In the genomic region with DNA sequence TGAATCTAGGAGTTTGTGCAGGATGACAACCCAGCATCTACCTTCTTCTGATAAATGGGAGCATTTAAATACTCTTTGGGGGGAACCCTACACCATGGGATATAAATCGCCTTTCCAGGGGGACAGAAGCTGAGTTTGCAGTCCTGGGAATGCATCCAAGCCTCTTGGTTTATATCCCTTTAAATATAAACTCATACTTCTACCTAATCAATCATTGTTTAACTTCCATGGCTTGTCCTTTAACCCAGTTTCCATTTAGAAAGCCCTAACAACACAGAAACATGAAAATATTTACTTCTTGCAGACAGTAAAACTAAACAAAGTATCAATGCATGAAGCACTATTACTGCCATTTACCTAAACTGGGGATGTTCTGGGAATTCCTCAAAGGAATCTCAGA, we compare ENCODE assay signal across 18 mouse cellular contexts. TPM values are rescaled to one million over a fixed set of nuclear protein-coding genes. Genes with fewer than 3 reads are reported as not detected.
DNase-seq lines count a peak whose midpoint lies in the region; ATAC-seq and TF ChIP-seq lines count a peak whose summit lies in the region.
"Had no signal": no experiment of that assay in that cellular context is flagged by ENCODE, and none has a peak within 500 bp of the region (broad histone marks: within the 10 kb centered on the region; RNA-seq: fewer than 3 reads in every experiment).

No protein-coding gene starts in this region.

- peak; percentile 67 for DNase-seq in kidney, adult 2 months
- DNase-seq in kidney, postnatal 4 days, result no peak
- no peak for DNase-seq in kidney, adult 11 months
- peak; percentile 75 for DNase-seq in lung, embryonic 14.5 days
- no peak for DNase-seq in lung, adult 18-20 months
- DNase-seq: cerebellum, adult 11 months; cerebellum, adult 8-10 months; cerebellum, postnatal 14 days; embryo, embryonic 11 days; gastrocnemius, adult 2 months; gastrocnemius, postnatal 25 days had no signal

- no peak for ATAC-seq in kidney, embryonic 16.5 days (ENCODE audit: low FRiP score, low TSS enrichment)
- no peak for ATAC-seq in lung, embryonic 14.5 days (ENCODE audit: insufficient read depth)
- ATAC-seq in stomach, embryonic 16.5 days (ENCODE audit: insufficient read depth, low FRiP score), result no peak
- ATAC-seq: forebrain, embryonic 14.5 days had no signal

- H3K27ac ChIP-seq in kidney, adult 2 months (ENCODE audit: insufficient read depth, low read depth, low read length), result peak overlapping the region; percentile 56
- peak overlapping the region; percentile 18; the same call in 1 of the 2 replicates for H3K27ac ChIP-seq in kidney, embryonic 16.5 days (ENCODE audit: low read length)
- 0 out of 2 replicates have a peak overlapping the region, but pooled peaks have one; percentile 28 for H3K27ac ChIP-seq in lung, embryonic 14.5 days (ENCODE audit: low read depth)
- H3K27ac ChIP-seq in stomach, embryonic 16.5 days (ENCODE audit: low read length), result peak overlapping the region; percentile 38; the same call in 1 of the 2 replicates
- H3K27ac ChIP-seq: embryonic facial prominence, embryonic 15.5 days; forebrain, embryonic 10.5 days; gastrocnemius, adult 2 months had no signal

- peaks cover 9% of the 10 kb centered on the region; the same call in 1 of the 2 replicates for H3K4me1 ChIP-seq in kidney, adult 2 months (ENCODE audit: control insufficient read depth, insufficient read depth, low read length)
- H3K4me1 ChIP-seq in kidney, embryonic 16.5 days (ENCODE audit: insufficient read depth, low read length), result peaks cover 12% of the 10 kb centered on the region; the same call in 1 of the 2 replicates
- 0 out of 2 replicates have a peak, but pooled peaks cover 4% of the 10 kb centered on the region for H3K4me1 ChIP-seq in lung, embryonic 14.5 days (ENCODE audit: insufficient read depth)
- peaks cover 7% of the 10 kb centered on the region for H3K4me1 ChIP-seq in stomach, embryonic 16.5 days (ENCODE audit: control insufficient read depth, insufficient read depth, low read length)

- no peaks in the 10 kb centered on the region for H3K27me3 ChIP-seq in kidney, adult 2 months (replicated peaks; ENCODE audit: control insufficient read depth, insufficient read depth, low read length)
- H3K27me3 ChIP-seq in kidney, embryonic 16.5 days (ENCODE audit: insufficient read depth, low read length), result no peaks in the 10 kb centered on the region
- no peaks in the 10 kb centered on the region for H3K27me3 ChIP-seq in lung, embryonic 14.5 days (ENCODE audit: insufficient read depth, low read length)
- H3K27me3 ChIP-seq in stomach, embryonic 16.5 days (ENCODE audit: control insufficient read depth, insufficient read depth, low read length), result no peaks in the 10 kb centered on the region
- H3K27me3 ChIP-seq: embryonic facial prominence, embryonic 15.5 days; heart, embryonic 12.5 days had no signal

- H3K9ac ChIP-seq in kidney, embryonic 16.5 days (replicated peaks; ENCODE audit: low read length), result no peak overlapping the region
- H3K9ac ChIP-seq in lung, embryonic 14.5 days, result no peak overlapping the region
- no peak overlapping the region for H3K9ac ChIP-seq in stomach, embryonic 16.5 days (ENCODE audit: low read length)
- H3K9ac ChIP-seq: embryonic facial prominence, embryonic 15.5 days; heart, embryonic 12.5 days had no signal

- no peak overlapping the region for H3K4me2 ChIP-seq in kidney, embryonic 16.5 days (replicated peaks; ENCODE audit: low read depth, low read length)
- H3K4me2 ChIP-seq in lung, embryonic 14.5 days, result no peak overlapping the region
- H3K4me2 ChIP-seq in stomach, embryonic 16.5 days (ENCODE audit: low read depth, low read length), result no peak overlapping the region
- H3K4me2 ChIP-seq: embryonic facial prominence, embryonic 15.5 days; heart, embryonic 12.5 days had no signal

- TF ChIP-seq POLR2A in kidney, adult 2 months (IDR thresholded peaks at IDR 0.05; ENCODE audit: low read depth, low read length), result no peak

- no peak overlapping the region for H3K4me3 ChIP-seq in kidney, adult 2 months (ENCODE audit: insufficient read depth, low read depth, low read length)
- H3K4me3 ChIP-seq in kidney, embryonic 16.5 days (ENCODE audit: low read length), result no peak overlapping the region
- H3K4me3 ChIP-seq in lung, embryonic 14.5 days (ENCODE audit: low read depth, low read length), result no peak overlapping the region
- H3K4me3 ChIP-seq in stomach, embryonic 16.5 days (replicated peaks; ENCODE audit: low read length), result no peak overlapping the region
- H3K4me3 ChIP-seq: embryonic facial prominence, embryonic 15.5 days; erythroblast, embryonic 14.5 days; forebrain, embryonic 10.5 days; gastrocnemius, adult 2 months; heart, embryonic 12.5 days had no signal

- H3K36me3 ChIP-seq in kidney, adult 2 months (ENCODE audit: control insufficient read depth, insufficient read depth, low read length), result no peaks in the 10 kb centered on the region
- no peaks in the 10 kb centered on the region for H3K36me3 ChIP-seq in kidney, embryonic 16.5 days (ENCODE audit: insufficient read depth, low read length)
- no peaks in the 10 kb centered on the region for H3K36me3 ChIP-seq in lung, embryonic 14.5 days (ENCODE audit: insufficient read depth)
- H3K36me3 ChIP-seq in stomach, embryonic 16.5 days (ENCODE audit: control insufficient read depth, insufficient read depth, low read length), result no peaks in the 10 kb centered on the region
- H3K36me3 ChIP-seq: embryonic facial prominence, embryonic 15.5 days; forebrain, embryonic 10.5 days; heart, embryonic 12.5 days had no signal

- 50% methylated on average over 1 of the region's 1 CpGs for WGBS in kidney, adult 2 months
- 52% methylated on average over 1 of the region's 1 CpGs for WGBS in kidney, embryonic 16.5 days
- WGBS in lung, embryonic 14.5 days, result 36% methylated on average over 1 of the region's 1 CpGs
- 18% methylated on average over 1 of the region's 1 CpGs for WGBS in stomach, embryonic 16.5 days

- H3K9me3 ChIP-seq in kidney, embryonic 16.5 days (ENCODE audit: low read length), result no peaks in the 10 kb centered on the region
- no peaks in the 10 kb centered on the region for H3K9me3 ChIP-seq in lung, embryonic 14.5 days (ENCODE audit: low read depth, low read length)
- no peaks in the 10 kb centered on the region for H3K9me3 ChIP-seq in stomach, embryonic 16.5 days (replicated peaks; ENCODE audit: control insufficient read depth, low read length)
- H3K9me3 ChIP-seq: embryonic facial prominence, embryonic 15.5 days; forebrain, embryonic 10.5 days; heart, embryonic 12.5 days had no signal

- no peak for TF ChIP-seq CTCF in kidney, adult 2 months (conservative IDR thresholded peaks at IDR 0.05; ENCODE audit: insufficient read depth, insufficient read length, low read depth, low read length)
- TF ChIP-seq CTCF in lung, embryonic 14.5 days (IDR thresholded peaks at IDR 0.05; ENCODE audit: low read depth), result no peak

RNA-seq across cellular contexts. Expression of a gene that starts 3.6 kb away (rescaled TPM):
- 4.9 and 6.0 TPM in 2 replicates for polyA plus RNA-seq in kidney, adult 2 months (2012; rRNA removed)
- 39.5 and 48.4 TPM in 2 replicates for polyA plus RNA-seq in kidney, embryonic 16.5 days (2015; fragmentation: Nextera tagmentation; extraction: Ambion mirVana)
- 53.5 and 61.6 TPM in 2 replicates for polyA plus RNA-seq in lung, embryonic 14.5 days (2014; fragmentation: Nextera tagmentation; extraction: Ambion mirVana)
- polyA plus RNA-seq in stomach, embryonic 16.5 days (2015; fragmentation: Nextera tagmentation; extraction: Ambion mirVana), result 31.7 and 34.5 TPM in 2 replicates

RNA-seq across cellular contexts. Expression of a gene that starts 3.9 kb away (rescaled TPM):
- polyA plus RNA-seq in kidney, adult 2 months (2012; rRNA removed), result 29.4 and 35.5 TPM in 2 replicates
- polyA plus RNA-seq in kidney, embryonic 16.5 days (2015; fragmentation: Nextera tagmentation; extraction: Ambion mirVana), result 16.0 and 17.5 TPM in 2 replicates
- polyA plus RNA-seq in lung, embryonic 14.5 days (2014; fragmentation: Nextera tagmentation; extraction: Ambion mirVana), result 3.0 and 3.4 TPM in 2 replicates
- polyA plus RNA-seq in stomach, embryonic 16.5 days (2015; fragmentation: Nextera tagmentation; extraction: Ambion mirVana), result 5.6 and 6.6 TPM in 2 replicates
- polyA plus RNA-seq: erythroblast, embryonic 14.5 days had no signal

Comparison
In these comparisons a context has a peak if more than half of its experiments do, and no peak if none do; other contexts are left out.
1. DNase-seq: peak in kidney, adult 2 months (single experiment) and lung, embryonic 14.5 days (single experiment); none in kidney, postnatal 4 days (0 of 2), kidney, adult 11 months (single experiment) and lung, adult 18-20 months (0 of 2).
2. Peak in every context shown above with its lines, with median percentiles within 50 percentile points of each other: H3K27ac ChIP-seq.